Mouse (Mus musculus) CH12F3 (cell line): ENCODE results near the gene 1700020D05Rik.

ENCODE experiments used
- in situ Hi-C: fragments of 300-500 bp; cut with MboI; formaldehyde crosslinking; loops from 2 replicates; pipeline ENCODE4 v1.14.3; 2020; ENCODE audit warnings: low sequenced_read_pairs

1700020D05Rik gene

DNA sequence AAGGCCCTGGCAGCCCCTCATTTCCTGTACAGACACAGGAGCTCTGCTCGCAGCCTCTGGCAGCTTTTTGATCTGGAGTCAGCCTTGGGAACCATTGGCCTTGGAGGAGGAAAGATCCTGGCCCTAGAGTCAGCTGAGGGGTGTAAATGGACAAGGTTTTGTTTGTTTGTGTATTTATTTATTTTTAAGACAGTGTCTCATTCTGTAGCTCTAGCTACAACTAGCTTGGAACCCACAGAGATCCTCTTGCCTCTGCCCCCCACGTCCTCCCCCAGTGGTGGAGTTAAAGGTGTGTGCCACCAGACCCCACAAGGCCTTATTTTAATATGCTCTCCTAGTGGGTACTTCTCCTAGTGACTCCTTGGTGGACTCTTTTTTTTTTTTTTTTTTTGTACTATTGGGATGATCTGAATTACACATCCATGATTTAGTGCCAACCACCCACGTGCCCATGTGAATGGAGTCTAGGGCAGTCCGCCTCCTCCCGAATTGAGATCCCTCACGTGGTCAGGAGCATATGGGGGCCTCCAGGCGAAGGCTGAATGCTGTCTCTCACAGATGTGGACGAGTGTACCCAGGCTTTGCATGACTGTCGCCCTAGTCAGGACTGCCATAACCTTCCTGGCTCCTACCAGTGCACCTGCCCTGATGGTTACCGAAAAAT is 26.5 kb downstream of the 1700020D05Rik start:
- in situ Hi-C loops, result no loop called here

DNA sequence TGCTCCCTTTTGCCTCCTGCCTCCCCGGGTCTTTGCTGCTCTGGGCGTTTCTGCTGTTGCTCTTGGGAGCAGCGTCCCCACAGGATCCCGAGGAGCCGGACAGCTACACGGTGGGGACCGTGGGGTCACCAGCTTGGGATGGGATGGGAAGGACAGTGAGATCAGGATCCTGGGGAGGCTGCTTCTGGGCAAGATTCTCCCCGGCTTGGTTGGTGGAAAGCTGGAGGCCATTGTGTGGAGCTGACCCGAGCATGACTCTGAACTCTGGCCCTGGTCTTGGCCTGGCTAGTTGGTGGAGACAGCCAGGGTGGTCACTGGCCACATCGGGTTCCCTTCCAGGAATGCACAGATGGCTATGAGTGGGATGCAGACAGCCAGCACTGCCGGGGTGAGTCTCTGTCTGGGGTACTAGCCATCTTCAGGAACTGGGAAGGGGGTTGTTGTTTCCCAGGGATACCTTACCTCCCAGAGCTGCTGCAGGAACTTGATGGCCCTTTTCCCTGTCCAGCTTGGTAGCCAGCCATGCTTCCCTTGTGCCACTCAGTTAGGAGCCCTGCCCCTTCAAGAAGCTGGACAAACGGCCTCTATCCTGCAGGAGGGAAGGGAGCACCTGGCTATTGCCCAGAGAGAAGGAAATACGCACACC is 28.4 kb downstream of the 1700020D05Rik start:
- in situ Hi-C loops, result no loop called here

DNA sequence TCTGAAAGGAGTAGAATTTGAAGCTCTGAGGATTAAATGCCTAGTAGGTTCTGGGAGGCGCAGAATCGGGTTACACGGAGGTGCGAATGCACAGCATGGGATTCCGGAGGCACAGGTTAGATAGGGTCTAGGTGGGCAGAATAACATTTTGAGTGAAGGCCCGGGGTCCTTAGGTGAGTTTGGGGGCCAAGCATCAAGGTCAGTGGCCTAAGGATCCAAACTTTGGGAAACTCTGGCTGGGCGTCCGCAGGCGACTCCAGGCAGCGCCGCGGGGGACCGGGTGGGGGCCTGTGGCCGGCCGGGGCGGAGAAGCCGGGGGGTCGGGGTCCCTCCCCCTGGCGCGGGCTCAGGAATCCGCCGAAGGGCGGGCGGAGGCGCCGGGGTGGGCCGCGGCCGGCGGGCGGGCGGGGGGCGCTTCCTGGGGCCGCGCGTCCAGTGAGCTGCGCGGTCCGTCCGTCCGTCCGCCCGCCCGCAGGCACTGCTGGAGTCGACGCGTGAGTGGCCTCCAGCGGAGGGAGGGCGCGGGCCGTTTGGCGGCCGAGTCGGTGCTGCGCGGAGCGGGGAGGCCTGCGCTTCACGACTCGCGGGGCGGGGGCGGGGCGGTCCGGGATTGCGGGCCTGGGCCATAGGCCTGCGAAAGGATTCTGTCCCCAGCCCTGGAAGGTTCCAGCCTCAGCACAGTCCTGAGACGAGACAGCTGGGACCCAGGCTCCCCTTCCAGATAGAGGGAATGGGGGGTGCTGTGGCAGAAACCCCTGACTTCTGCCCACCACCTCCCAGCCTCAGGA is 29.1 kb downstream of the 1700020D05Rik start:
- in situ Hi-C loops, result no loop called here

DNA sequence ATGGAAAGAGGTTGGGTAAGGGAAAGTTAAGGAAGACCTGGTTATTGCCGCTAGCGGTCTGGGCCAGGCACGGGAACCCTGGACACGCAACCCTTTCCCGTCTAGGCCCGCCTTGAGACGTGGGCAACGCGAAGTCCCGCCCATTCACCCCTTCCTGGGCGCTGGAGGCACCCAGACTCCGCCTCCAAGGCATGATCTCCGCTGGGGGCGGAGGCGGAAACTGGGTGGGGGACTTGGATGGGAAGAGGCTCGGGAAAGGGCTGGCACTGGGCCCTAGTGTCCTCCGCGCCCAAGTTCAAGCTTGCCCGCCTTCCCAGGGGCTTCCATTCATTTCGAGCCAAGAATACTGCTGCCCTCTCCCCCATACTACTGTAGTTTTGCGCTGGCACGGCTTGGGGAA is 29.9 kb downstream of the 1700020D05Rik start, which contains the start of gene Efemp2:
Gene Efemp2 (plus strand): TSS at position 235 of the 400 bp plus-strand sequence.
- in situ Hi-C loops, result no loop called here

DNA sequence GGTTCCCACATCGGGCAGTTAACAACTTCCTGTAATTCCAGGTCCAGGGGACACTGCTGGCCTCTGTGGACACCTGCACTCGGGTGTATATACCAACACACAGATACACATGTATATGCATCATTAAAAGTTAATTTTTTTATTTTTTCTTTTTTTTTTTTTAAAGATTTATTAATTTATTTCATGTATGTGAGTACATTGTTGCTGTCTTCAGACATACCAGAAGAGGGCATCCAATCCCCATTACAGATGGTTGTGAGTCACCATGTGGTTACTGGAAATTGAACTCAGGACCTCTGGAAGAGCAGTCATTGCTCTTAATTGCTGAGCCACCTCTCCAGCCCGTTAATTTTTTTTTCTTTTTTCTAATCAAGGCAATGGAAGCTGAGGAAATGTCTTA is 30.7 kb downstream of the 1700020D05Rik start:
- in situ Hi-C loops, result no loop called here

DNA sequence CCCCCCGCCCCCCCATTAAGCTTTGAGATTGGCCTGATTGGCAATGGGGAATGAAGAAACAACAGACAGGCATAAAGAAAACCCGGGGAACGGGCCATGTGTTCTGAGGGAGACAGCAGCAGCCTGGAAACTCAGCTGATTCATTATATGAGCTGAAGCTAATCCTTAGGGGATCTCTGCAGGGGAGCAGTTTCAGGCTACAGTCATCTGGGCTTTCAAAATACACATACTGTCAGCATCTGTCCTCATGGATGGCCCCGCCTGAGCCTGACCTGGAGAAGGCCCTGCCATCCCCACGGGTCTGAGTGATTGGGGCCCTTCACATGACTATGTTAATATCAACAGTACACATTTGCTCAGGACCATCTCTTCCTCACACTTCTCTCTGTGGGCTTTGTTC is 31.7 kb downstream of the 1700020D05Rik start:
- in situ Hi-C loops, result no loop called here

DNA sequence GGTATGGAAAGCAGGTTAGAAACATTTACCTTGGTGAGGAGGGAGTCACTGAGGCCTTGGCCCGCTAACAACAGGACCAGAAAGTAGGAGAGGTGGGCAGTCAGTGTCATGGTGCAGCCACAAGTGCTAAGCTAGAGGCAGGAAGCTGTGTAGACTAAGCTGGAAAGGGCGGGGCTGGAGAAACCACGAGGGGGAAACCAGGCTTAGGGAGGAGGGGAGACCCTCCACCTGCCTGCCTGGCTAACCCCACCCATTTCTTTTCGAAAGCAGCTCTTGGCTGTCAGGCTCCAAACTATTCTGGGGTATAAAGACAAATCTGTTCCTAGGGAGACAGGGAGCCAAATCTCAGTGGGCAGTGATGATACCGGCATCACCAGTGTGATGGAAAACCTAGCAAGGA is 35.2 kb downstream of the 1700020D05Rik start, which contains the start of gene Ctsw:
Gene Ctsw (minus strand): TSS at position 134 of the 400 bp plus-strand sequence.
- in situ Hi-C loops, result no loop called here

DNA sequence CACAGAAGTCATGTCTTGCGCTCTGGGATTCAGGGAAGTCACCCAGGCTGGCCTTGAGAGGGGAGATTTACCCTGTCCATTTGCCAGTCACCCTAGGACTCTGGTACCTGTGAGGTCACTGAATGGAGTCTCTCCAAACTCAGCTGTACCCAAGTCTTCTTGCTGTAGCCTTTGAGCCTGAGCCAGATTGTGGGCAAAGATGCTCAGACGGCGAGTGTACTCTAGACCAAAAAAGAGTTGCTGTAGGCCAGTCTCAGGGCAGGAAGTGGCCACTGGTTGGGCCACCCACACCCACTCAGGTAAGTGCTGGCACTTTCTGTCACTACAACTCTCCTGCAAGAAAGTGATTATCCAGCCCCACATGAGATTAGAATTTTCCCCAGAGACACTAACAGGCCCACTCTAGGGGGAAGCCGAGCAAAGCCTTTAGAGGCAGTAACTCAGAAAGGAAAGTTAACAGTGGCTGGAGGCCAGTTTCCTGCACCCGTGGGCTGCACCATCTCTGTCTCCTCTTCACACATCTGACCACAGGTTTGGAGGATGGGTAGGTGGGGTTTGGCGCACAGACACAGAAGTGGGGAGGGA is 36.6 kb downstream of the 1700020D05Rik start:
- in situ Hi-C loops, result no loop called here

DNA sequence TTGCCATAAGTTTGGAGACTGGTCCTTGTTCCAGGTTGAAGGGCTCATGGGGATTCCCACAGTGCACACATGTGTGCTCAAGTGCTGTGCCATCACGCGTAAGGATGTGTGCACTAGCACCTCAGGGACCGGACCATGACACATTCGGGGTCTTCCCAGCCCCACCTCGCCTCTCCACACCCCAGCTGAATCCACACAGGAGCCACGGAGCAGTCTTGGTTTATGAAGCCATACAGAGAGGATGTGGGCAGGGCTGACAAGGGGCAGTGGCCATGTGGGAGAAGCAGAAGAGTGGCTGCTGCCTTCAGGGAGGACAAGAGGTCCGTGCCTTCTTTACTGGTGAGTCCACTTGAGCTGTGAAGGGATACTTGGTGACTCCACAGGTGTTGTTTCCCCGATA is 38.5 kb downstream of the 1700020D05Rik start:
- in situ Hi-C loops, result no loop called here

DNA sequence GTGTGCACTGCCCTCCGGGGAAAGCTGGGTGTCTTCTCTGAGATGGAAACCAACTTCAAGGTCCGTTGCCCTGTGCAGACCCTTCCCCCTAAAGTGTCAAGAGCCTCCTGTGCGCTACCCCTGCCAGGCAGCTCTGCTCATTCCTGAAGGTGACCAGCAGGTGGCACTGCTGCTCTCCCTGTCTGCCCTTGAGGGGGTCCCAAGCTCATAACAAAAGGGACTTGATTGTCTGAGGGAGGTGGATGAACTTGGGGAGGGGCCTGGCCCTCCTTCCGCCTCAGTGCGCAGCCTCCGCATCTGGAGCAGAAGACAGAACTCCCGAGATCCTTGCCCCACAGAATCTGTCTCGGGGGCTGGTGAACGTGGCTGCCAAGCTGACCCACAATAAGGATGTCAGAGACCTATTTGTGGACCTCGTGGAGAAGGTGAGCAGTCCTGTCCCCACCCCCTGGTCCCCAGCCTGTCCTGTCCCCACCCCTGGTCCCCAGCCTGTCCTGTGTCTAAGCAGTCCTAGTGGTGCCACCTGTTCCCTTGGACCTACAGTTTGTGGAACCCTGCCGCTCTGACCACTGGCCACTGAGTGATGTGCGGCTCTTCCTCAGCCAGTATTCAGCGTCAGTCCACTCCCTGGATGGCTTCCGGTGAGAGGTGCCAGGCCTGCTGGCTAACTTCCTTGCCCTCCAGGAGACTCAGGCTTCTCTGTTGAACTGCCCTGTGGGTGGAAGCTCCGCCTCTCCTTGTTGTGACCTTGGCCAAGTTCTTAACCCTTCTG is 39.6 kb downstream of the 1700020D05Rik start:
- in situ Hi-C loops, result no loop called here

DNA sequence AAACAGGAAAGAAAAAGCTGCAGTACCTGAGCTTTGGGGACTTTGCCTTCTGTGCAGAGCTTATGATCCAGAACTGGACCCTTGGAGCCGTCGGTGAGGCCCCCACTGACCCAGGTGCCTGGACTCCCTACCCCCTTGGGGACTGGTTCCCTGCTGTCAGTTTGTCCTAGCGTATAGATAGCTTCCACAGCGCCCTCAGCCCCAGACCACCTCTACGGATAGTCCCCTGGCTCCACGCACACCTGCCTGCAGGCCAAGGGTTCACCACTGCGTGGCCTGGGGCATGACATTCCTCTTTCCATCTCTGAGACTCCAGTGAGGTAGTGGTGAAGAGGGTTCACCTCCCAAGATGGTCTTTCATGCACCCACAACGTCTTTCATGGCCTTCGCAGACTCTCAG is 40.4 kb downstream of the 1700020D05Rik start:
- in situ Hi-C loops, result no loop called here

DNA sequence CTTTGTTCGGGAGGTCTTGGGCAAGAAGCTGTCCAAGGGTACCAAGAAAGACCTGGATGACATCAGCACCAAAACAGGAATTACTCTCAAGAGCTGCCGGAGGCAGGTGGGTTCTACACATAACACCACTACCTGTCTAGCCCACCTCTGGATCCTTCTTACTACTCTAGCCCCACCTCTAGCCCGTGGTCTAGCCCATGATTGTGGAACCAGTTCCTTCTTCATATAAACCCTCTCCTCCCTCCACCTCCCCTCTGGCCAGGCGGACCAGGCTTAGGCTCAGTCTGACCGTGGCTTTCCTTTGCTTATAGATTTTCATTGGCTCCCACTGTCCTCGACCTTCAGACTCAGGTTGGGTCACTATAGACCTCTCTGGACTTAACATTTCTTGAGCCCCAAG is 42.2 kb downstream of the 1700020D05Rik start:
- in situ Hi-C loops, result no loop called here

DNA sequence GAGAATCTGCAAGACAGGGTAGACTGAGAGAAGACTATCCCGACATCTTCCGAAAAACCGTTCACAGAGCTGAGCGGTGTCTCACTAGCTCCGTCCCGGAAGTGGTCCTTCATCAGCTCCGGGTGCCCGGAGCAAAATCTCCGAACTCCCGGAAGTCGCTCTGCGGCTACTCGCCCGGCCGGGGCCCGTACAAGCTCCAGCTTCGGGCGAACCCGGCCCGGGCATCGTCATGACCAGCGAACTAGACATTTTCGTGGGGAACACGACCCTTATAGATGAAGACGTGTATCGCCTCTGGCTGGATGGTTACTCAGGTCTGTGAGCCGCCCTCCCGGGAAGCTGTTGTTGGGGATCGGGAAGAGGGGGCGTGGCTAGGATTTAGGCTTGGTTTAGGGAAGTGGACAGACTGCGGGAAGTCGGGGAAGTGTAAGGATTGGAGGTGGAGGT is 43.1 kb downstream of the 1700020D05Rik start, which contains the start of gene Fibp:
Gene Fibp (plus strand): TSS at position 151 of the 447 bp plus-strand sequence.
- in situ Hi-C loops, result no loop called here

DNA sequence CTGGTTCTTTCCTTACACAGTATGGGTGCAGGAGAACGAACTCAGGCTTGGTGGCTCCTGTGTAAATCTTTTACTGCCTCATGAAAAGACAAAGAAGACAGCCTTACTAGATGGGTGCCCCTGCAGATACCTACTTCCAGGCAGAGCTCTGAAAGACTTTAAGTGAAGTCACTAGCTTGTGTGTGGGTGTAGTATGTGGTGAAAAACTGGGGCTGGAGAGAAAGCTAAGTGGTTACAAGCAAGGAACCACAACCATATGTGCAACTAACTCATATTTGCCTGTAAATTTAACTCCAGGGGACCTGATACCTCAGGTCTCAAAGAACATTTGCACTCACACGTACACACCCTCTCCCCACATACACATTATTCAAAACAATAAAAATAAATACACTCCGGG is 43.7 kb downstream of the 1700020D05Rik start:
- in situ Hi-C loops, result no loop called here

DNA sequence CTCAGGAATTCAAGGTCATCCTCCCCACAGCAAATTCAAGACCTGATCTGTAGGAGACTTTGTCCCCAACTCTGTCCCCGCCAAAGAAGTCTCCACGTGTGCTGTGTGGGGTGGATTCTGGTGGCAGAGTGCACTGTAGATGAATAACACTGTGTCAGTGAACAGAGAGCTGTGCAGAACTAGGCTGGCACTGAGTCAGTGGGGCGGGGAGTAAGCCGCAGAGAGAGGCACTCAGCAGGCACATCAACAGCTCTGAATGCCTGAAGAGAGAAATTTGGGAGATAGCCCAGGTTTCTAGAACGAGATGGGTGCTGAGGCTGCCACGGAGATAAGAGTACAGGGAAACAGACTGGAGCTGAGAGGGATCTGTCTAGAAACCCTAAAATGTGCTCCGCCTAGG is 44.6 kb downstream of the 1700020D05Rik start:
- in situ Hi-C loops, result no loop called here

DNA sequence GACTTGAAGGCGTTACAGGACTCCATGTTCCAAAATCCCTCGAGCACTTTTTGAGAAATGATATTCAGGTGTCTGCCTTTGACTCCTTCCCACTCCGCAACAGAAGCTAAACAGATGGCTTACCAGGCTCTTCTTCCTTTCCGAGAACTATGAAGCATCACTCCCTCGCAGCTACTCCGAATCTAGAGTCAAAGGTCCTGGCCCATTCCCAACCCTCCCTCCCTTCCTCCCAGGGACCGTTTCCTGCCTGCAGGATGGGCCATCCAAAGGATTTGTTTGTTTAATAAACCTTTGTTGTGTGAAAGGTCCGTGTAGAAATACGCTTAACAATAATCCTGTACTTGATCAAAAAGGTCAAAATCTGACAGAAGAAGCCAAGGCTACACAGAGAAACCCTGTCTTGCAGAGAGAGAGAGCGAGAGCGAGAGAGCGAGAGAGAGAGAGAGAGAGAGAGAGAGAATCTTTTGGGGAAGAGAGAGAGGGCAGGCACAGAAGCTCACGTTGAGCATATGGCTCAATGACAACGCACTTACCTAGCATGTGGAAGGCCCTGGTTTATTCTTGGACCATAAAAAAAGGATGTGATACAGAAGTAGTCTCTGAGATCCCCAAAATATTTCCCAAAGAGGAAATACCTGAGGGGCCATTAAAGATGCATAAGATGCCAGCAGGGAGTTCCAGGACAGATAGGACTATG is 45.7 kb downstream of the 1700020D05Rik start, which contains the start of gene Ccdc85b:
Gene Ccdc85b (minus strand): TSS at position 149 of the 697 bp plus-strand sequence.
- in situ Hi-C loops, result no loop called here

DNA sequence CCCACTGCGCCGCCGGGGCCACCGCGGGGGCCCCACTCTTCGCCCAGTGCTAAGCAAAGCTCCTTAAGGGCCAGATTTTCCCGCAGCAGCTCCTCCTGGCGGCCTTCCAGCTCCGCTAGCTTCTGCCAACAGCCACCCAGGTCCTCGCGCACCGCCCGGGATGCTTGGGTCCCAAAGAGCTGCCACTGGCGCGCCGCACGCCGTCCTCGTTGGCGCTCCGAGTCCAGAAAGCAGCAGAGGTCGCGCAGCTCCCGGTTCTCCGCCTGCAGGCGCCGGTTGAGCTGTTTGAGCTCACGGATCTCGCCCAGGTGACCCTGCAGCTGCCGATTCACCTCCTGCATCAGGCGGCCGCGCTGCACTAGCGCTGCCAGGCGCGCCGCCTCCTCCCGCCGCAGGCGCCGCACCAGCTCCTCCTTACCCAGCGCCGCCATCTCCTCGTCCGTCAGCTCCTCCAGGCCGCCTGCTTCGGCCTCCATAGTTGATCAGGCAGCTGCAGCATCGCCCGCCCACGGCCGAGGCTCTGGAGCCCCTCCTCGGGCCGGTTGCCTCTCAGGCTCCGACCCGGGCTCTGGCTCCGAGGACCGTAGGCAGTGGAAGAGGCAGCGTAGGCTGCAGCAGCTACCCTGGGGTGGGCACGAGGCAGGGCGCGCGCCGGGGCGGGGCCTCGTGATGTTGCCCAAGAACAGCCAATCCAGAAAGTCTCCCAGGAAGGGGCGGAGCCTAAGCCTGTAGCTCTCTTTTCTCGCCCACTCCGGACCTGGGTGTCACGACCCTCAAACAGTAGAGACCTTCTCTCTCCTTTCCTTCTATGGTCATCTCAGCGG is 46.5 kb downstream of the 1700020D05Rik start:
- in situ Hi-C loops, result no loop called here

DNA sequence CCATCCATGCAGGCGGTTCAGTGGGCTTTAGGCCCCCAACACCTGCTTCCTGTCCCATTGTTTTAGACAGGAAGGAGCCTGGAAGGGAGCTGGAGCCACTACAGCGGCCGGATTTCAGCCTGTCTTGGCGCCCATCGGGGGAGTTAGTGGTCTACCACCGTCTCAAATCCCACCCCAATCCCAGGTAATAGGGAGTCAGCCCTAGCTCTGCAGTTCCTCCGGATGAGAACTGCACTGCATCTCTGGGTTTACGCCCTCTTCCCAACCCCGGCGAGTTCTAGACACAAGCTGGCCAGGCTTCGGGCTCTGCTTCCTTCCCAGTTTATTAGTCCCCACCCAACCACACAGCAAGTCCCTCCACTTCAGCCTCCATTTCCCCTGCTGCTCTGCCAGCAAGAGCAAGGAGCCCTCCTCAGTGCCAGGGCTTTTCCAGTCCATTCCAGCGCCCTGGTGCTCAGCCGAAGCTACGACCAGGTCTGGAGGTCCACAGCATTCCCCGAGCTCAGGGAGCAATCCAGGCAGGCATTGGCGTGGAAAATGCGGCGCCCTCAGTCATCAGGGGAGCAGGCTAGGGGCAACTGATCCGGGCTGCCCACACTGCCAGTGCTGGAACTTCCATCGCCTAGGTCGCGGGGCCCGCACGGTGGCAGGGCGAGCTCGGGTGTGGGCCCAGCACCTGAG is 47.2 kb downstream of the 1700020D05Rik start:
- in situ Hi-C loops, result no loop called here
